In the genomic region with DNA sequence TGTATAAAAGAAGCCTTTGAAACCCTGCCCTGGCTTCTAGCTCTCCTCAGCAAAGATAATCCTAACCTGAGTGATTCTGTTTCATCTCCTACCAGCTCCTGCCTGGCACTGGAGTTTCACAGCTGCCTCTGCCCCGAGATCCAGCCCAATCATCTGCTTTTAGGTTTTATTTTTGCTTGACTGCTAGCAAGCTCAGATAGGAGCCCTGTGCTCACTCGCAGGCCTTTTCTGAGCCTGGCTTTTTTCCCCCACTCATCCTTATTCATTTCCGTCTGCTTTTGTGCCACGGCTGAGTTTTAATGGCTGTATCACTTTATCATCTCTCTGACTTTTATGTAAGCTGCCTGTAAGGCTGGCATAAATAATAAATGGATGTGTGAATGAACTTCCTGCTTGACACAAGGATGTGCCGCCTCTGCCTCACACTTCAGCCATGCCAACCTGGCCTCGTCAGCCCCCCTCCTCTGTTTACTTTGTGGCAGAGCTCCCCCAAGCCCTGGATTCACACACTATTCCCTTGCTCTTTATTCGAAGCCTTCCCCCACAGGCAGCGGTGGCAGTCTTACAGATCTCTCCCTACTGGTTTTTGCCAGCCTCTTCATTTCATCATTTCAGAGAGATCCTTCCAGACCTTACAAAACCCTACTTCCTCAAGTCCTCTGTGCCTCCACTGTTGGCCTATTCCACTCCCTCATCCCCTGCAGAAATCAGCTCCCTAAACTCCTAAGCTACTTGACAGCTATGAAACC, we compare ENCODE assay signal across 9 mouse cellular contexts. TPM values are rescaled to one million over a fixed set of nuclear protein-coding genes. Genes with fewer than 3 reads are reported as not detected.
DNase-seq lines count a peak whose midpoint lies in the region; ATAC-seq and TF ChIP-seq lines count a peak whose summit lies in the region.
"Had no signal": no experiment of that assay in that cellular context is flagged by ENCODE, and none has a peak within 500 bp of the region (broad histone marks: within the 10 kb centered on the region; RNA-seq: fewer than 3 reads in every experiment).

No protein-coding gene starts in this region.

- WGBS in hindbrain, embryonic 12.5 days: 62% methylated on average over 8 of the region's 8 CpGs
- 71% methylated on average over 8 of the region's 8 CpGs for WGBS in hindbrain, embryonic 10.5 days
- 54% methylated on average over 8 of the region's 8 CpGs for WGBS in forebrain, embryonic 16.5 days
- 69% methylated on average over 8 of the region's 8 CpGs for WGBS in liver, embryonic 16.5 days (ENCODE audit: insufficient replicate concordance)

- no peak for TF ChIP-seq RAD21 in CH12.LX (IDR thresholded peaks at IDR 0.05; ENCODE audit: low read depth, low read length)

- peaks cover 12% of the 10 kb centered on the region for H3K4me1 ChIP-seq in hindbrain, embryonic 12.5 days
- peaks cover 23% of the 10 kb centered on the region for H3K4me1 ChIP-seq in hindbrain, embryonic 10.5 days (replicated peaks)
- peaks cover 0 to 16% of the 10 kb centered on the region in 2 experiments; a peak in 3 of 4 replicates for H3K4me1 ChIP-seq in CH12.LX (ENCODE audit: control insufficient read depth in 1 of 2, insufficient read depth in 2 of 2)
- peaks cover 20% of the 10 kb centered on the region for H3K4me1 ChIP-seq in forebrain, embryonic 16.5 days (replicated peaks; ENCODE audit: control insufficient read depth, insufficient read depth, low read length)
- peaks cover 16% of the 10 kb centered on the region for H3K4me1 ChIP-seq in liver, embryonic 16.5 days (ENCODE audit: control insufficient read depth, low read depth, low read length)

- TF ChIP-seq CTCF in CH12.LX (conservative IDR thresholded peaks at IDR 0.05 in 1 of 2, IDR thresholded peaks at IDR 0.05 in 1 of 2; ENCODE audit: low read depth in 2 of 2, low read length in 2 of 2): no peak

- no peak for ATAC-seq in hindbrain, embryonic 12.5 days (ENCODE audit: low FRiP score)
- no peak for ATAC-seq in forebrain, embryonic 16.5 days
- no peak for ATAC-seq in liver, embryonic 16.5 days (ENCODE audit: low read depth)

- DNase-seq in hindbrain, embryonic 10.5 days (ENCODE audit: low spot score): no peak
- DNase-seq in CH12.LX (ENCODE audit: extremely low read depth): no peak
- no peak for DNase-seq in gastrocnemius, postnatal 4 days (ENCODE audit: low spot score in 2 of 2)
- no peak for DNase-seq in adrenal gland, postnatal 25 days
- DNase-seq in testis, postnatal 10 days (ENCODE audit: low spot score): no peak

- H3K4me3 ChIP-seq in hindbrain, embryonic 12.5 days: no peak overlapping the region
- H3K4me3 ChIP-seq in hindbrain, embryonic 10.5 days: no peak overlapping the region
- H3K4me3 ChIP-seq in CH12.LX (replicated peaks in 1 of 3; ENCODE audit: low read depth in 2 of 3, low read length in 2 of 3, poor library complexity in 1 of 3): peak overlapping the region in 2 of 3 experiments; percentile 76 to 79
- no peak overlapping the region for H3K4me3 ChIP-seq in forebrain, embryonic 16.5 days (replicated peaks; ENCODE audit: low read length)
- peak overlapping the region; percentile 68; the same call in 1 of the 2 replicates for H3K4me3 ChIP-seq in liver, embryonic 16.5 days (ENCODE audit: low read depth, low read length)

- H3K79me2 ChIP-seq in CH12.LX (replicated peaks; ENCODE audit: control insufficient read depth, extremely low read depth, insufficient read depth, poor library complexity, severe bottlenecking): no peaks in the 10 kb centered on the region

- no peak for TF ChIP-seq POLR2A in CH12.LX (IDR thresholded peaks at IDR 0.05; ENCODE audit: low read depth, low read length)

- no peak overlapping the region for H3K9ac ChIP-seq in hindbrain, embryonic 12.5 days
- peak overlapping the region; percentile 96 for H3K9ac ChIP-seq in CH12.LX (ENCODE audit: insufficient read depth, low read depth)
- peak overlapping the region; percentile 30 for H3K9ac ChIP-seq in forebrain, embryonic 16.5 days (replicated peaks; ENCODE audit: low read depth, low read length)
- no peak overlapping the region for H3K9ac ChIP-seq in liver, embryonic 16.5 days (ENCODE audit: low read depth, low read length)

- no peaks in the 10 kb centered on the region for H3K27me3 ChIP-seq in hindbrain, embryonic 12.5 days
- peaks cover 12% of the 10 kb centered on the region; the same call in 1 of the 2 replicates for H3K27me3 ChIP-seq in hindbrain, embryonic 10.5 days (ENCODE audit: insufficient read depth, poor library complexity, severe bottlenecking)
- H3K27me3 ChIP-seq in CH12.LX (replicated peaks): no peaks in the 10 kb centered on the region
- no peaks in the 10 kb centered on the region for H3K27me3 ChIP-seq in forebrain, embryonic 16.5 days (replicated peaks; ENCODE audit: control insufficient read depth, insufficient read depth, low read length)
- no peaks in the 10 kb centered on the region for H3K27me3 ChIP-seq in liver, embryonic 16.5 days (ENCODE audit: control insufficient read depth, insufficient read depth, low read depth, low read length)

- H3K36me3 ChIP-seq in hindbrain, embryonic 12.5 days: no peaks in the 10 kb centered on the region
- no peaks in the 10 kb centered on the region for H3K36me3 ChIP-seq in hindbrain, embryonic 10.5 days
- H3K36me3 ChIP-seq in CH12.LX (replicated peaks in 1 of 2; ENCODE audit: control insufficient read depth in 1 of 2, insufficient read depth in 1 of 2, low read length in 1 of 2): peaks cover 21 to 41% of the 10 kb centered on the region in 2 experiments
- no peaks in the 10 kb centered on the region for H3K36me3 ChIP-seq in forebrain, embryonic 16.5 days (ENCODE audit: control insufficient read depth, insufficient read depth)
- H3K36me3 ChIP-seq in liver, embryonic 16.5 days (ENCODE audit: control insufficient read depth, insufficient read depth): no peaks in the 10 kb centered on the region

- in situ Hi-C loops in CH12.LX (cut with MboI; ENCODE audit: low pct_ligation_motif_present, low pct_unique_long_range_greater_than_20kb, low sequenced_read_pairs): loop anchor here (10.0 kb wide), 1 partner anchor 142 kb away; no protein-coding TSS in a partner anchor

- dilution Hi-C loops in CH12.LX (cut with MboI; ENCODE audit: extremely low pct_ligation_motif_present, extremely low pct_unique_long_range_greater_than_20kb, low sequenced_read_pairs): no loop called here

- peak overlapping the region; percentile 23; the same call in 1 of the 2 replicates for H3K27ac ChIP-seq in hindbrain, embryonic 12.5 days
- no peak overlapping the region for H3K27ac ChIP-seq in hindbrain, embryonic 10.5 days
- H3K27ac ChIP-seq in CH12.LX (ENCODE audit: insufficient read depth, low read depth): no peak overlapping the region
- peak overlapping the region; percentile 20 for H3K27ac ChIP-seq in forebrain, embryonic 16.5 days (ENCODE audit: low read length)
- H3K27ac ChIP-seq in liver, embryonic 16.5 days (ENCODE audit: low read length): peak overlapping the region; percentile 87; the same call in 1 of the 2 replicates

- no peak overlapping the region for H3K4me2 ChIP-seq in hindbrain, embryonic 12.5 days (replicated peaks)
- H3K4me2 ChIP-seq in CH12.LX (ENCODE audit: insufficient read depth, low read depth, poor library complexity, severe bottlenecking): no peak overlapping the region; the same call in 1 of the 2 replicates
- H3K4me2 ChIP-seq in forebrain, embryonic 16.5 days (ENCODE audit: low read length): no peak overlapping the region; the same call in 1 of the 2 replicates
- peak overlapping the region; percentile 93; the same call in 1 of the 2 replicates for H3K4me2 ChIP-seq in liver, embryonic 16.5 days (ENCODE audit: low read depth, low read length)

- no peaks in the 10 kb centered on the region for H3K9me3 ChIP-seq in hindbrain, embryonic 12.5 days (replicated peaks)
- 0 out of 2 replicates have a peak, but pooled peaks cover 2% of the 10 kb centered on the region for H3K9me3 ChIP-seq in hindbrain, embryonic 10.5 days
- no peaks in the 10 kb centered on the region for H3K9me3 ChIP-seq in CH12.LX (replicated peaks; ENCODE audit: low read length)
- peaks cover 3% of the 10 kb centered on the region; the same call in 1 of the 2 replicates for H3K9me3 ChIP-seq in forebrain, embryonic 16.5 days (ENCODE audit: control insufficient read depth, low read length)
- H3K9me3 ChIP-seq in liver, embryonic 16.5 days (replicated peaks; ENCODE audit: control insufficient read depth, low read length): no peaks in the 10 kb centered on the region

- TF ChIP-seq EP300 in CH12.LX (IDR thresholded peaks at IDR 0.05; ENCODE audit: low read length): no peak

RNA-seq across cellular contexts. Expression of gene Nlrx1, which starts 1.7 kb away (rescaled TPM):
- 5.1 and 5.6 TPM in 2 replicates for polyA plus RNA-seq in hindbrain, embryonic 12.5 days (2016; fragmentation: Nextera tagmentation; extraction: Ambion mirVana)
- 2.4 and 3.3 TPM in 2 replicates for polyA plus RNA-seq in hindbrain, embryonic 10.5 days (2016; fragmentation: Nextera tagmentation; extraction: Ambion mirVana)
- total RNA-seq in CH12.LX (2012; rRNA removed) (8.8 and 10.9 TPM in 2 replicates), CH12.LX (2014; rRNA removed) (8.0 and 8.8 TPM in 2 replicates)
- 12.6 and 15.4 TPM in 2 replicates for polyA plus RNA-seq in CH12.LX (2012; ENCODE audit: insufficient read length, low read depth)
- 4.3 and 5.2 TPM in 2 replicates for polyA plus RNA-seq in forebrain, embryonic 16.5 days (2015; fragmentation: Nextera tagmentation; extraction: Ambion mirVana)
- 4.3 and 5.0 TPM in 2 replicates for polyA plus RNA-seq in liver, embryonic 16.5 days (2015; fragmentation: Nextera tagmentation; extraction: Ambion mirVana)
- 10 to 100 TPM; 22.7 to 23.0 TPM for total RNA-seq in gastrocnemius, postnatal 4 days (2021)
- total RNA-seq in adrenal gland, postnatal 25 days (2021): 18.5 and 34.8 TPM in 2 replicates

RNA-seq across cellular contexts. Expression of gene Pdzd3, which starts 15.4 kb away (rescaled TPM):
- polyA plus RNA-seq in hindbrain, embryonic 12.5 days (2016; fragmentation: Nextera tagmentation; extraction: Ambion mirVana): 0.15 TPM in 1 of 2 replicates, not detected in the other
- 0.14 TPM in 1 of 2 replicates, not detected in the other for polyA plus RNA-seq in hindbrain, embryonic 10.5 days (2016; fragmentation: Nextera tagmentation; extraction: Ambion mirVana)
- total RNA-seq in CH12.LX (2012; rRNA removed) (0.13 TPM in 1 of 2 replicates, not detected in the other), CH12.LX (2014; rRNA removed) (0.09 TPM in 1 of 2 replicates, not detected in the other)
- polyA plus RNA-seq in CH12.LX (2012; ENCODE audit: insufficient read length, low read depth): 0.21 and 0.26 TPM in 2 replicates
- 0.53 and 0.73 TPM in 2 replicates for polyA plus RNA-seq in forebrain, embryonic 16.5 days (2015; fragmentation: Nextera tagmentation; extraction: Ambion mirVana)
- polyA plus RNA-seq in liver, embryonic 16.5 days (2015; fragmentation: Nextera tagmentation; extraction: Ambion mirVana): 0.04 and 0.14 TPM in 2 replicates
- total RNA-seq in gastrocnemius, postnatal 4 days (2021): under 1 TPM; 0.37 to 0.39 TPM
- total RNA-seq in adrenal gland, postnatal 25 days (2021): 0.27 TPM in 1 of 2 replicates, not detected in the other
- polyA plus RNA-seq: erythroblast, embryonic 14.5 days had no signal

RNA-seq across cellular contexts. Expression of gene Abcg4, which starts 21.8 kb away (rescaled TPM):
- 12.9 and 13.5 TPM in 2 replicates for polyA plus RNA-seq in hindbrain, embryonic 12.5 days (2016; fragmentation: Nextera tagmentation; extraction: Ambion mirVana)
- polyA plus RNA-seq in hindbrain, embryonic 10.5 days (2016; fragmentation: Nextera tagmentation; extraction: Ambion mirVana): 4.3 and 7.2 TPM in 2 replicates
- total RNA-seq in CH12.LX (2012; rRNA removed) (0.38 and 0.72 TPM in 2 replicates), CH12.LX (2014; rRNA removed) (0.23 TPM in 2 replicates)
- 0.82 and 1.1 TPM in 2 replicates for polyA plus RNA-seq in CH12.LX (2012; ENCODE audit: insufficient read length, low read depth)
- polyA plus RNA-seq in forebrain, embryonic 16.5 days (2015; fragmentation: Nextera tagmentation; extraction: Ambion mirVana): 16.9 and 21.8 TPM in 2 replicates
- polyA plus RNA-seq in liver, embryonic 16.5 days (2015; fragmentation: Nextera tagmentation; extraction: Ambion mirVana): 16.0 and 17.9 TPM in 2 replicates
- 1 to 10 TPM; 1.5 TPM for total RNA-seq in gastrocnemius, postnatal 4 days (2021)
- total RNA-seq in adrenal gland, postnatal 25 days (2021): 39.1 and 43.4 TPM in 2 replicates

RNA-seq across cellular contexts. Expression of gene Ccdc153, which starts 26.2 kb away (rescaled TPM):
- polyA plus RNA-seq in hindbrain, embryonic 12.5 days (2016; fragmentation: Nextera tagmentation; extraction: Ambion mirVana): not detected in 2 replicates
- not detected in 2 replicates for polyA plus RNA-seq in hindbrain, embryonic 10.5 days (2016; fragmentation: Nextera tagmentation; extraction: Ambion mirVana)
- total RNA-seq in CH12.LX (2012; rRNA removed): not detected in 2 replicates
- total RNA-seq in CH12.LX (2014; rRNA removed): not detected in 2 replicates
- polyA plus RNA-seq in CH12.LX (2012; ENCODE audit: insufficient read length, low read depth): not detected in 2 replicates
- 0.48 TPM in 1 of 2 replicates, not detected in the other for polyA plus RNA-seq in forebrain, embryonic 16.5 days (2015; fragmentation: Nextera tagmentation; extraction: Ambion mirVana)
- polyA plus RNA-seq in liver, embryonic 16.5 days (2015; fragmentation: Nextera tagmentation; extraction: Ambion mirVana): not detected in 2 replicates
- not detected for total RNA-seq in gastrocnemius, postnatal 4 days (2021)
- 2.0 and 3.7 TPM in 2 replicates for total RNA-seq in adrenal gland, postnatal 25 days (2021)
- polyA plus RNA-seq: erythroblast, embryonic 14.5 days had no signal

RNA-seq across cellular contexts. Expression of gene Cbl, which starts 32.8 kb away (rescaled TPM):
- polyA plus RNA-seq in hindbrain, embryonic 12.5 days (2016; fragmentation: Nextera tagmentation; extraction: Ambion mirVana): 26.2 and 30.5 TPM in 2 replicates
- polyA plus RNA-seq in hindbrain, embryonic 10.5 days (2016; fragmentation: Nextera tagmentation; extraction: Ambion mirVana): 21.1 and 22.8 TPM in 2 replicates
- total RNA-seq in CH12.LX (2012; rRNA removed): 11.9 and 13.4 TPM in 2 replicates
- total RNA-seq in CH12.LX (2014; rRNA removed): 6.5 and 8.3 TPM in 2 replicates
- 27.1 and 39.0 TPM in 2 replicates for polyA plus RNA-seq in CH12.LX (2012; ENCODE audit: insufficient read length, low read depth)
- 26.3 and 27.1 TPM in 2 replicates for polyA plus RNA-seq in forebrain, embryonic 16.5 days (2015; fragmentation: Nextera tagmentation; extraction: Ambion mirVana)
- polyA plus RNA-seq in liver, embryonic 16.5 days (2015; fragmentation: Nextera tagmentation; extraction: Ambion mirVana): 4.4 and 5.0 TPM in 2 replicates
- total RNA-seq in gastrocnemius, postnatal 4 days (2021): 10 to 100 TPM; 25.4 to 28.7 TPM
- 32.7 and 36.2 TPM in 2 replicates for total RNA-seq in adrenal gland, postnatal 25 days (2021)

Comparison
In these comparisons a context has a peak if more than half of its experiments do, and no peak if none do; other contexts are left out.
1. H3K27ac ChIP-seq: peak in hindbrain, embryonic 12.5 days (single experiment), forebrain, embryonic 16.5 days (single experiment) and liver, embryonic 16.5 days (single experiment); none in hindbrain, embryonic 10.5 days (single experiment) and CH12.LX (single experiment).
2. H3K4me3 ChIP-seq: peak in CH12.LX (2 of 3) and liver, embryonic 16.5 days (single experiment); none in hindbrain, embryonic 12.5 days (single experiment), hindbrain, embryonic 10.5 days (single experiment) and forebrain, embryonic 16.5 days (single experiment).
3. H3K9ac ChIP-seq: peak in CH12.LX (single experiment) and forebrain, embryonic 16.5 days (single experiment); none in hindbrain, embryonic 12.5 days (single experiment) and liver, embryonic 16.5 days (single experiment).